Mouse (Mus musculus): ENCODE data around the gene Dstn. TPM values are rescaled to one million over a fixed set of nuclear protein-coding genes. Genes with fewer than 3 reads are reported as not detected.

Dstn gene
- polyA plus RNA-seq, 3 experiments from 2014 or later = 20.8 to 76.5 (median 26.2) TPM

DNA sequence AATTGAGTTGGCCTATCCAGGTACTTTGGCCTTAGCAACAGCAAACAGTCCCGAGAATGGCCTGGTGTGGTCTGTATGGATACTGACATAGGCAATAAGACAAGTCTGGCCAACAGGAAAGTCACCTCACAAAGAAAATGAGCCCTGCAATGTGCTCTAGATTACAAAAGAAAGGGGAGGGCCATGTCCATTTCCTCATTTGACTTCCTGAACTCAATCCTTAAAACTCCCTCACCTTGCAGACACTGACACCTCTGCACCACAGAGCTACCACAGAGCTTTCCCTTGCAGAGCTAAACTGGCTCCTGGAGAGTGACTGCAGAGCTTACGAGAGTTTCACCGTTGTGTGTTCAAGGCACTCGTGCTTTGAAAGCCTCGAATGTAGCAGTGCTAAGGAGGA is 47.1 kb downstream of the Dstn start:
- ATAC-seq = no peak

- no peak for ATAC-seq
Observed at GRCm38 (mm10) chr2:143963318-143963717, 48.2 kb downstream of the Dstn start.

DNA sequence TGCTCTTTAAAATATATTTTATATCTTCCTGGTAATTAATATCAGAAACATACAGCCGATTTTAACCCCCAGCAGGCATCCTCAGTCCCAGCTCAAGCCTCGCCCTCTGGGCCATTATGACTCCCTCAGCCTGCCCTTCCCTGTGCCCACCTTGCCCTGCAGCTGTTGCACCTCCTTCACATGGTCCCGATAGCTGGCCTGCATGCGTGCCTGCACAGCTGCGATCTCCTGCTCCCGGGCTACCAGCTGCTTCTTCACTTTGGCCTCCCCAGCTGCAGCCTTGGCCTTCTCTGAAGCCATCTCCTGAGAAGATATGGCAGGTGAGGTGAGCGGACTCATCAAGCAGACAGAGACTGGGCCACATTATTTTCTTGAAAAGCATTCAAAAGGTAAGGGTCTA is 54.1 kb downstream of the Dstn start:
- no peak for ATAC-seq

DNA sequence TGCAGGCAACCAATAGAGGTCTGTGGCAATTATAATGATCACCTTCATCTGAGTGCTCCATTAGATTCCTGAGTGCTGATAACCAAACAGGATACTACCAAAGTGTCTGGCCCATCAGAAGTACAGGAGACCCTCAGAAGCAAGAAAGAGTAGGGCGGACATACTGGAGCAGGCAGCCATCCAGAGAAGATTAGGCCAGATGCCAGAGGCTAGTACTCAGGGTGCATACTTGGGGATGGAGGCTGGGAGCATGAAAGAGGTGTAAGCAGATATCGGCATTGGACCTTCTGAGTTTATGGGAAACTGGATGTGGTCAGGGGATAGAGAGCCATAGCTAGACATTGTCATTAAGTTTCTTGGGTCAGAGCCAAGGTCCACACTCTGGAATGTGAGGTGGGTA is 55.7 kb downstream of the Dstn start:
- ATAC-seq = no peak

- no peak for ATAC-seq
Observed at GRCm38 (mm10) chr2:143971887-143972286, 56.8 kb downstream of the Dstn start.

GRCm38 (mm10) chr2:143973161-143973560 is 58.0 kb downstream of the Dstn start:
- ATAC-seq = no peak

GRCm38 (mm10) chr2:143975146-143975649 is 60.1 kb downstream of the Dstn start:
- ATAC-seq = no peak

DNA sequence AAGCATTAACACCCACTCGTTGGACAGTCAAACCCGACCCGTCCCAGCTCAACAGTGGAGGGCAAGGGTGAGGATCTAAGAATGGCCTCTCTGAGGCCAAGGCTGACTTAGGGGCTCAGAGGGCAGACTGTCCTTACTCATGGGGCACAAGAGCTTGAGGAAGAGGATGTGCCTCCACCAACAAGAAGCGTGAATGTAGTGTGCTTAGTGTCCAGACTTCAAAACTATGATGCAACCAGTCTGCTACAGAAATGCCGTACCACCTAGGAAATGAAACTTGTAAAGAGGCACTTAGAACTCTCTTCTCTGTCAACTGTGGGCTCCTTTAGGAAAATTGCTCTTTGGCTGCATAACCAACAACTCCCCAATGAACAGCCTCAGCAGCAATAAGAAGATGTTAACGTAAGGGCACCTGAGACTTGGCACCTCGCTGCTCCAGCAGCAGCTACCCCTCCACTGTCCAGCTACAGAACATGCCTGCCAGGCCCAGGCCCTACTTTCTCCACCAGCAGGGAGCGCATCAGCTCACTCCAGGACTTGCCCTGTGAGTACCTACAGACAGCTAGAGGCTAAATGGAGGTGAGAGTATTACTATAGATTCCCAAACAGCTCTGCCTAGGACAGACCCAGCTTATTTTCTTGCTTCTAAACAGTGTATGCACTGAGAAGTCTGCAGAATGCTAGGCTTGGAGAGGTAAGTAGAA is 63.5 kb downstream of the Dstn start:
- ATAC-seq = no peak

DNA sequence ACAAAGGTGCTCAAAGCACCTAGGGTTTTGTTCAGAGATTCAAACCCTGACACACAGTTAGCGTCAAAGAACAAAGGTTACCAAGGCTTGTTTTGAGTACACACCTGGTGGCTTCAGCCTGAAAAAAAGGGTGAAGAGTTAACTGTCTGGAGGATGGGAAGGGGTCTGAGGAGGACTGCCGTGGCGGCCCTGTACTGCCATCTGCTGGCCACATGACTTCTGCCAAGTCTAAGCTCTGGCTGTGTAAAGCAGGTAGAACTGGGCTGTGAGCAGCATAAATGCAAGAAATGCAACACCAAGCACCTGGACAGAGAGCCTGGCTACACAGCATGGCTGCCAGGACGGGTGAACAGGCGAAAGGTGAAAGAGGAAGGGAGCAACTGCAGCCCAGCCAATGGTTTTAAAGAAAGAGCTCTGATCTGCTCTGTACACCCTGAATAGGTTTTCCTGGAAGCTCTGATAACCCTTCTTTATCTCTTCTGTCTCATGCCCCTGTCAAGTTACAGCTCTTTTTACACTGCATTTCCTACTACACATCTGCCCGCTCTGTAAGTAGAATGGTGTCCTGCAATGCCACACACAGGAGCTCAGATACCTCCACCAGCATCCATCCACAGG is 65.8 kb downstream of the Dstn start:
- peak; percentile 52 for ATAC-seq

- ATAC-seq = no peak
Observed at GRCm38 (mm10) chr2:143982152-143982551, 67.0 kb downstream of the Dstn start.

DNA sequence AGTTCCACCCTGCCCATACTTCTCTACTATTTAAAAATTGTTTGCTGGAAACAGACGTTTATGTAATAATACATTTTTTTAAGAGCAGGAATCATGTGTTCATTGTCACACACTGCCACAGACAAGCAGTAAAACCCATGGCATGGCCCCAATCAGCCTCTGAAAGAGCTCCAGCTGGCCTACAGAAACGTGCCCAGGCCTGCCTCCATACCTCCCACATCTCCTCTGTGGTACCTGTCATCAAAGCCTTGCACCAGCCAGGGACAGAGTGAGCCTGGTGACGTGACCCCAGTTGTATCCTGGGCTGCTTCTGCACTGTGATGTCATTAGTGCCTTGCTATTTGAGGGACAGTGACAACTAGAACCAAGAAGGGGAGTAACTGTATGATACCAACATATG is 67.8 kb downstream of the Dstn start:
- ATAC-seq = no peak

GRCm38 (mm10) chr2:143983482-143983881 is 68.4 kb downstream of the Dstn start:
- ATAC-seq = peak; percentile 67

GRCm38 (mm10) chr2:143987485-143987884 is 72.4 kb downstream of the Dstn start:
- ATAC-seq = no peak

DNA sequence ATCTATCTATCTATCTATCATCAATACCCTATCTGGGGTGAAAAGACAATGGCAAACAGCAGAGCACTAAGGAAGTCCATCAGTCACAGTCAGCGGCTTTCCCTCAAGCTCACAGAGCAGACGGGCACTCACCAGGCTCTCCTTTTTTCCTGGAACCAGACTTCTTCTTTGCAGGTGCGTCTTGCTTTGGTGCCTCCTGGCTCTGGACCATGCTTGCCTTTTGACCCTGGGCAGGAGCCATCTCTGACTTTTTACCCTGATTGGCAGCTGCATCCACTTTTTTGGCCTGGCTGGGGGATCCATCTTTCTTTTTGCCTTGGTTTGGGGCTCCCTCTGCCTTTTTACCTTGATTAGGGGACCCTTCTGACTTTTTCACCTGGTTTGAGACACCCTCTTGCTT is 72.9 kb downstream of the Dstn start:
- ATAC-seq = no peak

- no peak for ATAC-seq
Observed at GRCm38 (mm10) chr2:143990997-143991396, 75.9 kb downstream of the Dstn start.

GRCm38 (mm10) chr2:143991964-143992672 is 77.0 kb downstream of the Dstn start:
- ATAC-seq = peak; percentile 78

Other genes with a start within 250 kb of the Dstn start
- not detected for gene Bfsp1, start 52.1 kb upstream of the Dstn start, polyA plus RNA-seq (2017; shearing (Covaris generic))
- gene Rrbp1, start 95.9 kb downstream of the Dstn start, polyA plus RNA-seq (2017; shearing (Covaris generic)) = 10 to 100 TPM; 28.4 to 43.0 (median 33.7) TPM
- not detected for gene Banf2, start 117.7 kb downstream of the Dstn start, polyA plus RNA-seq (2017; shearing (Covaris generic))

All from inflammation-experienced regulatory T-cells, adult 6 months (primary cell).